Mouse (Mus musculus) hindbrain, embryonic 13.5 days (tissue): Measurements from ENCODE around the gene Gcnt4. TPM values are rescaled to one million over a fixed set of nuclear protein-coding genes. Genes with fewer than 3 reads are reported as not detected.
"Not testable (repeated sequence)": the region's sequence is repeated elsewhere in the genome, so short reads cannot be mapped to it uniquely, and the experiment has no call there.

Source experiments
- ATAC-seq: fragments of 200-750 bp; cut with Nextera tagmentation; 2 replicates; pipeline ENCODE4 v1.8.0; 2017; ENCODE audit warnings: moderate TSS enrichment; ENCODE audit not compliant: low FRiP score
- H3K27ac ChIP-seq: fragments of 300-500 bp; sonication (generic); 2 replicates; pipeline ENCODE4 v1.5.1; 2015; ENCODE audit warnings: inconsistent platforms, mild to moderate bottlenecking, moderate library complexity
- H3K27me3 ChIP-seq: fragments of 300-500 bp; sonication (generic); 2 replicates; pipeline ENCODE4 v1.6.1; 2015; ENCODE audit warnings: mild to moderate bottlenecking, inconsistent platforms
- H3K36me3 ChIP-seq: fragments of 300-500 bp; sonication (generic); 2 replicates; pipeline ENCODE4 v1.6.1; 2015; ENCODE audit warnings: mild to moderate bottlenecking, inconsistent platforms
- H3K4me1 ChIP-seq: fragments of 300-500 bp; sonication (generic); replicated peaks from 2 replicates; pipeline ENCODE4 v1.6.1; 2015; ENCODE audit warnings: inconsistent platforms
- H3K4me2 ChIP-seq: fragments of 300-500 bp; sonication (generic); 2 replicates; pipeline ENCODE4 v1.6.1; 2015; ENCODE audit warnings: inconsistent platforms, mild to moderate bottlenecking, moderate library complexity
- H3K4me3 ChIP-seq: fragments of 300-500 bp; sonication (generic); 2 replicates; pipeline ENCODE4 v1.5.1; 2015; ENCODE audit warnings: mild to moderate bottlenecking, inconsistent platforms
- H3K9ac ChIP-seq: fragments of 300-500 bp; sonication (generic); 2 replicates; pipeline ENCODE4 v1.6.1; 2015; ENCODE audit warnings: mild to moderate bottlenecking, inconsistent platforms
- H3K9me3 ChIP-seq: fragments of 300-500 bp; sonication (generic); 2 replicates; pipeline ENCODE4 v1.6.1; 2016; ENCODE audit warnings: inconsistent platforms
- WGBS: fragments of 180-500 bp; shearing (Covaris S2); methylation state at CpG from one replicate; pipeline ENCODE4 v1.1.7; 2015; 5-methylcytosine and 5-hydroxymethylcytosine counted together
- polyA plus RNA-seq: library from polyadenylated mRNA; unstranded; fragments of >200 nt; fragmentation: Nextera tagmentation; extraction: Ambion mirVana; gene quantifications from 2 replicates; pipeline ENCODE4 v1.2.1, GENCODE M21; 2015

The Gcnt4 gene
- polyA plus RNA-seq = 0.04 and 0.09 TPM in 2 replicates

- Histone ChIP-seq H3K27ac (no peak within 1 kb of the TSS), H3K9me3 (no peaks in the 10 kb centered on the region), H3K4me3 (peak within 1 kb of the TSS; percentile 66), H3K4me1 (peaks cover 17% of the 10 kb centered on the region), H3K27me3 (peaks cover 47% of the 10 kb centered on the region), H3K4me2 (peak within 1 kb of the TSS; percentile 100), H3K36me3 (no peaks in the 10 kb centered on the region), H3K9ac (peak within 1 kb of the TSS; percentile 76)
- WGBS = 10% methylated on average over 56 of the region's 56 CpGs
- ATAC-seq = peak; percentile 62
These were observed at the start of gene Gcnt4 for GRCm38 (mm10) chr13:96923999-96924961. Gcnt4 (plus strand) TSS chr13:96924689.

DNA sequence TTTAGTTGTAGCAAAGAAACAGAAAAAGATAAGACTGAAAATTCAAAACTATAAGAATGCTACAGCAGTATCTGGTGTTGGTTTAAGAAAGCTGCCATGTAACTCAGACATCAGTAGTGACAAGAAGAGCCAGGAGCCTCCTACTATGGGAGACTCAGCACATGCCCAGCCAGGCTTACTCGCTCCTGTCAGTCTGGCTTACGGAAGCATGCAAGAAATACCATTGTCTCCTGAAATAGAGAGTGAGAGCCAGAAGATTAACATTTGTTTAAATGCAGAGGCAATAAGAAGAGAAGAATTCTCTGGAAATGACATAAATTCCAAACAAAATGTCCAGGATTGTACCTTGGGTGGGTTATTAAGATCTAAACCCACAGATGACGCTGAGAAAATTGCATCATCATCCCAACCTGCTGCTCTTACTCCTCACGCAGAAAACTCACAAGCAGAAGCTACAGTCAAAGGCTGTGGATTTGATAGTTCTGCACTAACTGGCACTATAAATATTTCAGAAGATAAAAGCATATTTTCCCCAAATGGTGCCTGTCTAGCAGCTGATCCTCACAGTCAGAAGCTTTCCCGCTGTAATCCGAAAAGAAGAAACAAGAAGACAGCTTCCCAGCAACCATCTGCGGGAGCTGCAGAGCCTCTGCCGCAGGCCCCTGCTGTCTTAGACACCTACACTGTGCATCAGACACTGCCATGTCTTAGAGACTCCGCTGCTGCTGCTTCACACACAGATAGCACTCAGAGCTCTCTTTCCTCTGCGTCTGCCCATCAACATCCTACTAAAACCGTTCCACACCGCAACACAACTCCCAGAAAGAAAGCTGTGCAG lies 46.0 kb upstream of the Gcnt4 start:
- Histone ChIP-seq H3K9me3 (no peaks in the 10 kb centered on the region), H3K27ac (no peak overlapping the region), H3K4me3 (no peak overlapping the region), H3K9ac (no peak overlapping the region), H3K4me1 (no peaks in the 10 kb centered on the region), H3K27me3 (no peaks in the 10 kb centered on the region), H3K4me2 (no peak overlapping the region), H3K36me3 (no peaks in the 10 kb centered on the region)
- ATAC-seq = no peak
- WGBS = 75% methylated on average over 12 of the region's 12 CpGs

DNA sequence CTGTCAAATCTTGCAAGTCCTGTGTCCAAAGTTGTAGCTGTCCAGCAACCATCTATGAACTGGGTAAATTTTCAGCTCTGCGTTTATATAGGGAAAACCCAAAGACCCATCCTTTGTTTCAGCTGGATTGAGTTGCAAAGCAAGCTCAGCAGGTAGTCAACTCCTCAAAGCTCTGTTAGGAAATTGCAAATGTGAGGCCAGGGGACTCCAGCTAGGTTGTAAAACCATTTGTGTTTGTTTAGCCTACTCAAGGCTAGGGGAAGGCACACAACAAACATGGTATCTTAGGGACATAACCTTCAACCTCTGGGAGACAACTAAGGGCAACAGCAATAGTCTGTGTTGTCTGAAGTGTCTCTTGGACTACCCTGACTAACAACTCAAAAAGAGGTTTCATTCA lies 40.0 kb upstream of the Gcnt4 start:
- H3K4me2 ChIP-seq = no peak overlapping the region
- no peaks in the 10 kb centered on the region for H3K27me3 ChIP-seq
- ATAC-seq = no peak
- H3K36me3 ChIP-seq = no peaks in the 10 kb centered on the region
- no peaks in the 10 kb centered on the region for H3K9me3 ChIP-seq
- H3K4me3 ChIP-seq = no peak overlapping the region
- no peaks in the 10 kb centered on the region for H3K4me1 ChIP-seq
- H3K9ac ChIP-seq = no peak overlapping the region
- no peak overlapping the region for H3K27ac ChIP-seq
- 32% methylated on average over 1 of the region's 1 CpGs for WGBS

GRCm38 (mm10) chr13:96889985-96890384 lies 34.5 kb upstream of the Gcnt4 start:
- Histone ChIP-seq H3K27me3 (no peaks in the 10 kb centered on the region), H3K4me1 (no peaks in the 10 kb centered on the region), H3K4me3 (no peak overlapping the region), H3K4me2 (no peak overlapping the region), H3K9me3 (no peaks in the 10 kb centered on the region), H3K36me3 (no peaks in the 10 kb centered on the region), H3K27ac (no peak overlapping the region), H3K9ac (no peak overlapping the region)
- no peak for ATAC-seq
- WGBS = 50% methylated on average over 2 of the region's 2 CpGs

GRCm38 (mm10) chr13:96895144-96895543 lies 29.3 kb upstream of the Gcnt4 start:
- Histone ChIP-seq H3K4me3 (no peak overlapping the region), H3K9ac (no peak overlapping the region), H3K4me2 (no peak overlapping the region), H3K27me3 (no peaks in the 10 kb centered on the region), H3K36me3 (no peaks in the 10 kb centered on the region), H3K4me1 (no peaks in the 10 kb centered on the region), H3K27ac (no peak overlapping the region), H3K9me3 (no peaks in the 10 kb centered on the region)
- no peak for ATAC-seq
- 85% methylated on average over 2 of the region's 2 CpGs for WGBS

GRCm38 (mm10) chr13:96906717-96907116 lies 17.8 kb upstream of the Gcnt4 start:
- H3K27ac ChIP-seq = no peak overlapping the region
- H3K9me3 ChIP-seq = no peaks in the 10 kb centered on the region
- no peaks in the 10 kb centered on the region for H3K36me3 ChIP-seq
- no peak overlapping the region for H3K4me3 ChIP-seq
- no peak overlapping the region for H3K9ac ChIP-seq
- no peaks in the 10 kb centered on the region for H3K27me3 ChIP-seq
- no peaks in the 10 kb centered on the region for H3K4me1 ChIP-seq
- 65% methylated on average over 3 of the region's 3 CpGs for WGBS
- no peak for ATAC-seq
- H3K4me2 ChIP-seq = no peak overlapping the region

- no peak for ATAC-seq
- H3K9me3 ChIP-seq = no peaks in the 10 kb centered on the region
- no peaks in the 10 kb centered on the region for H3K4me1 ChIP-seq
- H3K27me3 ChIP-seq = no peaks in the 10 kb centered on the region
- H3K27ac ChIP-seq = no peak overlapping the region
- no peak overlapping the region for H3K9ac ChIP-seq
- H3K4me3 ChIP-seq = no peak overlapping the region
- H3K4me2 ChIP-seq = no peak overlapping the region
- H3K36me3 ChIP-seq = no peaks in the 10 kb centered on the region
- 91% methylated on average over 3 of the region's 3 CpGs for WGBS
These were observed 13.3 kb upstream of the Gcnt4 start for GRCm38 (mm10) chr13:96911202-96911601.

DNA sequence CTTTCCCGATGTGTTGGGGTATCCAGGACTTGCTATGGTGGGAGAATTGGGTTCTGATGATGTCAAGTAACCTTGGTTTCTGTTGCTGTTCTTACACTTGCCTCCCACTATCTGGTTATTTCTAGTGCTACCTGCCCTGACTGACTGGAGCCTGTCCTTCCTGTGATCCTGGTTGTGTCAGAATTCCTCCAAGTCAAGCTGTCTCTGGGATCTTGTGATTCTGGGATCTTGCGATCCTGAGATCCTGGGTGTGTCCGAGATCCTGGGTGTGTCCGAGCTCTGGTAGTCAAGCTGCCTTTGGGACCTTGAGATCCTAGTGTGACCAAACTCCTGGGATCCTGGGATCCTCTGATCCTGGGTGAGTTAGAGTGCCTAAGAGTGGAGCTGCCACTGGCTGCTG lies 1.4 kb upstream of the Gcnt4 start:
- H3K27me3 ChIP-seq = peaks cover 44% of the 10 kb centered on the region
- not testable (repeated sequence) for H3K4me2 ChIP-seq, H3K9me3 ChIP-seq, ATAC-seq, H3K4me3 ChIP-seq, H3K36me3 ChIP-seq, H3K9ac ChIP-seq, H3K27ac ChIP-seq
- H3K4me1 ChIP-seq = peaks cover 17% of the 10 kb centered on the region
- 97% methylated on average over 4 of the region's 4 CpGs for WGBS

DNA sequence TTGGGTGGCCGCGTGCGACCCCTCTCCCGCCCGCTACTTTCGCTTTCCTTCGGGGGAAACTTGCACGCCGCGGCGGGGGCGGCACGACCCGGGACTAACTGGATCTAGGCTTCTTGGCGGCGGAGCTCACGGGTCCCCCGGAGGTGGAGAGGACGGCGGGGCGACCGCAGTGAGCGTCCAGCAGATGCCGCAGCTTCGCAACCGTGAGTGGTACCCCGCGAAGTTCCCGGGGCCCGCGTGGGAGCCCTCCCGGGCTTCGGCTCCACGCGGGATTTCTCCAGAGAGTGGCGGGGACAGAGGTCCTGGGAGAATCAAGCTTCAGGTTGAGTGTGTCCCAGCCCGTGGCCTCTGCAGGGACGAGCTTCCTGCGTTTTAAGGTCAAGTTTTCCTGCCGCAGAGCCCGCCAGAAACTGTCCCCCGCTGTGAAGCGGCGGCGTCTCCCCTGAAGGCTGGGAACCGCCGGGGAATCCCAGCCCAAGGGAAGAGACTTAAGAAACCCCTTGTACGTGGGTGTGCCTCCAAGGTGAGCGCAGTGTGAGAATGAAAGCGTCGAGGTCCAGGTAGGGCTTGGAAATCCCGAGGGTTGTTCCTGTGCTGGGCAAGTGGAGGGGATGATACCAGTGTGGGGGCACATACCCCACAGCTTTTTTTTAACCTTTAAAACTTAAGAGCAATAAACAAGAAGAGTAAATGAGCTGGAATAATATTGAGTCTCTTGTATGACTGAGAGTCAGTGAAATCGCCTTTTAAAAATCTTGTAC lies 676 bp downstream of the Gcnt4 start:
- under 1% methylated on average over 53 of the region's 53 CpGs for WGBS
- Histone ChIP-seq H3K27me3 (peaks cover 47% of the 10 kb centered on the region), H3K27ac (no peak overlapping the region), H3K36me3 (no peaks in the 10 kb centered on the region), H3K9me3 (no peaks in the 10 kb centered on the region), H3K4me3 (peak overlapping the region; percentile 66), H3K4me1 (peaks cover 17% of the 10 kb centered on the region), H3K9ac (peak overlapping the region; percentile 76), H3K4me2 (peak overlapping the region; percentile 100)
- ATAC-seq = peak; percentile 72

DNA sequence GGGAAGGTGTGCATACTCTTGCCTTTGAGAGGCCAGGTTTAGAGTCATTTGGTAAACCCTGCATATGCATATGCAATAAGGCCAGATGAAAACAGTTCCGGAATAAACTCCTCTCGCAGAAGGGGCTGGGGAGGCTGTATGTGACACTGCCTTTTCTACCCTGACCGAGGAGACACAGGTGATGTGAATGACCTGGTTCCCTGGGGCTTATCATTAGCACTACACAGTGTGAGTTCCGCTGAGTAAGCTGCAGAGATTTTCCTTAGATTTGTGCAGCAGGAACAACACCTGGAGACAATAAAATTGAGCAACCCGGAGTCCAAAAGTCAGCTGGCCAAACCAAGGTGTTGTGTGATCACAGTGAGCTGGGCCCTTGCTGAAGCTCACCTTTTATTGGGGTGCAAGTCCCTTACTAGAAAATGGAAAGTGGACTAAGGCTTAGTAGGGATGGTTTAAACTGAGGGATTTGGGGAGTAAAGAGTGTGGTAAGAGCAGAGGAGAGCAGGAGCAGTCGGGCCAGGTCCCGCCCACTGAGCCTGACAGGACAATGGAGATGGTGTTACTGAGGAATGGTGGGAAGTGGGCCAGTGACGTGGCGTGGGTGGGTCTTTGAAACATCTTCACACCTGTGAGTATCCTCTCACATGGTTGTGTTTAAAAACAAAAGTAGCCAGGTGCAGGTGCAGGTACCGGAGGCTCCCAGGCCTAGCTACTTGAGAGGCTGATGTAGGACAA lies 1.7 kb downstream of the Gcnt4 start:
- Histone ChIP-seq H3K27ac (no peak overlapping the region), H3K36me3 (no peaks in the 10 kb centered on the region), H3K9ac (no peak overlapping the region), H3K4me3 (no peak overlapping the region), H3K4me2 (no peak overlapping the region), H3K9me3 (no peaks in the 10 kb centered on the region), H3K4me1 (peaks cover 17% of the 10 kb centered on the region), H3K27me3 (peaks cover 48% of the 10 kb centered on the region)
- WGBS = 48% methylated on average over 10 of the region's 10 CpGs
- ATAC-seq = no peak

DNA sequence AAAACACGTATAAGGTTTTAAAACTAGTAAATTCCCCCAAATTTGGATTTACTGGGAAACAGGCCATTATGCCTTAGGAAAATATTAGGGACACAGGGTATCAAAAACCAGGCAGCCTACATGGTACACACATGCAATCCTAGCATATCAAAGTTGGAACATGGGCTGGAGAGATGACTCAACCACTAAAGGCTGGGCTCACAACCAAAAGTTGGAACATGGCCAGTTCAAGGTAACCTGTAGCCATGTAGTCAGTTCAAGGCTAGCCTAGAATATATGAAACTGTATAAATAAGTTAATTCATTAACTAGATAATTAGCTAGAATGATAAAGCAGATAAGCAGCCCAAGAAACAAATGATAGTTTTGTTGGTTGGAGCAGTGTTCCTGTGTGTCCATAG lies 3.3 kb downstream of the Gcnt4 start:
- 90% methylated on average over 1 of the region's 1 CpGs for WGBS

More for the DNA sequence above, 3.3 kb downstream of the Gcnt4 start:
- Histone ChIP-seq H3K4me3 (no peak overlapping the region), H3K27ac (no peak overlapping the region), H3K4me2 (no peak overlapping the region), H3K4me1 (peaks cover 17% of the 10 kb centered on the region), H3K9ac (no peak overlapping the region), H3K27me3 (peaks cover 52% of the 10 kb centered on the region), H3K36me3 (no peaks in the 10 kb centered on the region), H3K9me3 (no peaks in the 10 kb centered on the region)
- ATAC-seq = no peak
